Mouse (Mus musculus): ENCODE measurements around the gene Hexim1.

DNA sequence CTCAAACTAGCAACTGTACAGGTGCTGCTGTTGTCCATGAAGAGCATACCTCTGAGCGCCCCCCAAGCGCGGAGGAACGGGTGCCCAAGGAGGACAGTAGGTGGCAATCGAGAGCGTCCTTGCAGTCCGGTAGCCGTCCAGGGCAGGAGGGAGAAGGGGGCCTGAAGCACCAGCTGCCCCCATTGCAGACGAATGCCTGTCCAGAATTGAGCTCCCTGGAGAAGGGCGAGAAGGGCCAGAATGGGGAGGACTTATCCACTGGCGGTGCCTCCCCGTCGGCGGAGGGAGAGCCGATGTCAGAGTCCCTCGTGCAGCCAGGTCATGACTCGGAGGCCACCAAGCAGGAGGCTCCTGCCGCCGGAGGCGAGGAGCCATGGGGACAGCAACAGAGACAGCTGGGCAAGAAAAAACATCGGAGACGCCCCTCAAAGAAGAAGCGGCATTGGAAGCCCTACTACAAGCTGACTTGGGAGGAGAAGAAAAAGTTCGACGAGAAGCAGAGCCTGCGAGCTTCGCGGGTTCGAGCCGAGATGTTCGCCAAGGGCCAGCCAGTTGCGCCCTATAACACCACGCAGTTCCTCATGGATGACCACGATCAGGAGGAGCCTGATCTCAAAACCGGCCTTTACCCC is 1.0 kb downstream of the Hexim1 start:
- peak; percentile 50; the same call in 1 of the 2 replicates for TF ChIP-seq CTCF (IDR thresholded peaks at IDR 0.05; ENCODE audit: control insufficient read depth, insufficient read depth, insufficient replicate concordance, low read depth, low read length)
- TF ChIP-seq POLR2A (IDR thresholded peaks at IDR 0.05; ENCODE audit: control insufficient read depth, low read depth, low read length) = no peak
